Mouse (Mus musculus) limb, embryonic 11.5 days (tissue): ENCODE results near the gene Sag. TPM values are rescaled to one million over a fixed set of nuclear protein-coding genes. Genes with fewer than 3 reads are reported as not detected.

Source experiments
- ATAC-seq: fragments of 200-750 bp; cut with Nextera tagmentation; 2 replicates; pipeline ENCODE4 v1.8.0; 2017; ENCODE audit warnings: low read depth; ENCODE audit not compliant: insufficient number of reproducible peaks, low FRiP score, low TSS enrichment
- DNase-seq: peaks from one replicate; pipeline ENCODE4 v3.0.0-alpha.2; 2015; ENCODE audit warnings: low spot score
- H3K27ac ChIP-seq: fragments of 300-500 bp; sonication (generic); replicated peaks from 2 replicates; pipeline ENCODE4 v1.5.1; 2014; ENCODE audit warnings: low read depth, mild to moderate bottlenecking, low read length
- H3K27me3 ChIP-seq: fragments of 300-500 bp; sonication (generic); 2 replicates; pipeline ENCODE4 v1.6.1; 2014; ENCODE audit warnings: mild to moderate bottlenecking, low read length, mixed read lengths; ENCODE audit not compliant: control insufficient read depth, insufficient read depth
- H3K36me3 ChIP-seq: fragments of 300-500 bp; sonication (generic); 2 replicates; pipeline ENCODE4 v1.6.1; 2014; ENCODE audit warnings: mild to moderate bottlenecking, low read length, moderate library complexity, mixed read lengths; ENCODE audit not compliant: control insufficient read depth, insufficient read depth
- H3K4me1 ChIP-seq: fragments of 300-500 bp; sonication (generic); 2 replicates; pipeline ENCODE4 v1.6.1; 2014; ENCODE audit warnings: low read length, mixed read lengths; ENCODE audit not compliant: control insufficient read depth, insufficient read depth
- H3K4me2 ChIP-seq: fragments of 300-500 bp; sonication (generic); 2 replicates; pipeline ENCODE4 v1.6.1; 2014; ENCODE audit warnings: low read depth, mild to moderate bottlenecking, moderate library complexity; ENCODE audit not compliant: severe bottlenecking
- H3K4me3 ChIP-seq: fragments of 300-500 bp; sonication (generic); 2 replicates; pipeline ENCODE4 v1.5.1; 2014; ENCODE audit warnings: low read depth, low read length
- H3K9ac ChIP-seq: fragments of 300-500 bp; sonication (generic); 2 replicates; pipeline ENCODE4 v1.6.1; 2014; ENCODE audit warnings: mild to moderate bottlenecking, low read length
- H3K9me3 ChIP-seq: fragments of 300-500 bp; sonication (generic); 2 replicates; pipeline ENCODE4 v1.6.1; 2016; ENCODE audit warnings: low read length; ENCODE audit not compliant: control insufficient read depth
- WGBS: fragments of 180-500 bp; shearing (Covaris S2); extraction: QIAGEN DNeasy Blood & Tissue Kit; methylation state at CpG from one replicate; pipeline ENCODE4 v1.1.7; 2014; 5-methylcytosine and 5-hydroxymethylcytosine counted together
- polyA plus RNA-seq: library from polyadenylated mRNA; unstranded; fragments of >200 nt; fragmentation: Nextera tagmentation; extraction: Ambion mirVana; gene quantifications from 2 replicates; pipeline ENCODE4 v1.2.1, GENCODE M21; 2014

Gene Sag
- polyA plus RNA-seq, 1 experiment from 2014 or later = 2.3 TPM

DNA sequence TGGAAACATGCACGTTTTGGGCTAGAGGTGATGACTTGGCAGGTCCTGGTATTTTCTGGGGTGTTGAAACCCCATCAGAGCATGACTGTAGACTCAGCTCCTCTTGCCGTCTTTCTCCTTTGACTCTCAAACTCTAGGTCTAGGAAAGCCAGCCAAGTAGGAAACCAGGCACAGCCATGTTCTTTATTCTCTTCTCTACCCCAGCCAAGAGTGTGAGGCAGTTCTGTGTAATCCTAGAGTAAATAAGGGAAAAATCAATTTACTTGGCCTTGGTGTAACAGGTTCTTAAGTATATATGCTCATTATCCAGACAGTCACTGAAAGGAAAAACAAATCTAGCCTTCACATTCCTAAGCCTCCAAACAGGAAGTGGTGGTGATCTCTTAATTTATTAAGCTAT, 30.1 kb upstream of the Sag start:
- Histone ChIP-seq H3K36me3 (peaks cover 56% of the 10 kb centered on the region), H3K27ac (no peak overlapping the region), H3K4me3 (no peak overlapping the region), H3K27me3 (no peaks in the 10 kb centered on the region), H3K9ac (no peak overlapping the region), H3K9me3 (no peaks in the 10 kb centered on the region), H3K4me2 (no peak overlapping the region), H3K4me1 (no peaks in the 10 kb centered on the region)
- ATAC-seq (no peak), DNase-seq (no peak)
- WGBS = 93% methylated on average over 2 of the region's 2 CpGs

DNA sequence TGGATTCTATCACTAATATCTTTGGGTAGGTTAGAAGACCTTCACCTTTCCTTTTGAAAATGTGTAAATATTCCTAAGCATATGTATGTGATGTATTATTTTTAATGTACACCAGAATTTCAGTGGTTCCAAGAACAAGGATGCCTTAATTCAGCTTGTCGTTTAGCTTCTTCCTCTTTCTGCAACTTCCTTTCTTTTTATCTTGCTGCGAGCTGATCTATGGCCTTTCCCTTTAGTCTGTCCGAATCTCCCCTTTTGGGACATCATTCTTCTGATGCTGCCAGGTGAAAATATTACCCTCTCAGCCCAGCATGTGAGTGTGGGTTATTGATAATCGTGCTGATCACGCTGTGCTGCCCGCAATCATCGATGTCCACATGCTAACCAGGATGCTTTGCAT, 28.6 kb upstream of the Sag start:
- Histone ChIP-seq H3K4me1 (no peaks in the 10 kb centered on the region), H3K4me2 (no peak overlapping the region), H3K9ac (no peak overlapping the region), H3K36me3 (peaks cover 58% of the 10 kb centered on the region), H3K27me3 (no peaks in the 10 kb centered on the region), H3K4me3 (no peak overlapping the region), H3K9me3 (no peaks in the 10 kb centered on the region), H3K27ac (no peak overlapping the region)
- 96% methylated on average over 7 of the region's 7 CpGs for WGBS
- ATAC-seq (no peak), DNase-seq (no peak)

DNA sequence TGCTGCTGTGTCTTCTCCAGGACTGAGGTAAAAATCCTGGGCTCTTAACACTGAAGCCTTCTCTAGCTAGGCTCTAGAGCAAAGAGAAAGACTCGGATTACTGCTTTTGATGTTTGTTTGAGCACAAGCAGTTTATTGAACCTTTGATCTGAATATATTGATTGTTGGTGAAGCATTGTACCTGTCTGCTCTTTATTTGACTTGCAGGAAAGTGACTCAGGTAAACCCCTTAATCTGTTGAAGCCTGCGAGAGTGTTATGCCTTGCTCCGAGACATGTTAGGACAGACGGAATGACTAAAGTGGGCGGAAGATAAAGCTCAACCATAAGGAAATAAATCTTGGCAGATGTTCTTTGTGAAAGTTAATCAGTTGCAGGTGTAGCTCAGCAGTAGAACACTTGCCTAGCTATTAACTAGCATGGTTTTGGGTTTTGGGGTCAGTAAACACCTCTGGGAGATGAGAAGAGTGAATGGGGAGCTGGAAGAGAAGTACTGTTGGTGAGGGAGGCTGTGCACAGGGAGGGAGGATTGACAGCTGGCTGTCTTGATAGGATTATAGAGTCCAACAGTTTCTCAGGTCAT, 24.2 kb upstream of the Sag start:
- Histone ChIP-seq H3K4me1 (no peaks in the 10 kb centered on the region), H3K27me3 (no peaks in the 10 kb centered on the region), H3K9ac (no peak overlapping the region), H3K27ac (no peak overlapping the region), H3K4me3 (no peak overlapping the region), H3K4me2 (no peak overlapping the region), H3K36me3 (peaks cover 34% of the 10 kb centered on the region), H3K9me3 (no peaks in the 10 kb centered on the region)
- no peak for DNase-seq
- no peak for ATAC-seq
- WGBS = 44% methylated on average over 5 of the region's 5 CpGs

DNA sequence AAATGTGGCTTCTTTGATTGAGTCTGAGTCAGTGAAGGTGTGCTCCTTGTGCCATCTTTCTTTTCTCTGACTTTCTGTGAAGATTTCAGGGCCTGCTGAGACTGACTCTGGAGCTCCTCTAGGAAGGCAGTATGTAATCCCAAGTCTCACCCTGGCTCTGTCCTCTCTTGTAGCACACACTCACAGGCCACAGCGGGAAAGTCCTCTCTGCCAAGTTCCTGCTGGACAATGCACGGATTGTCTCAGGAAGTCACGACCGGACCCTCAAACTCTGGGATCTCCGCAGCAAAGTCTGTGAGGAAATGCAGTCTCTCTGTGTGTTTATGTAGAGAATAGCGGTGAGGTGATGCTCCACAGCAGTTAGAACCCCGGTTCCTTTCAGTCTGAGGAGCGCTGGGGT, 17.8 kb upstream of the Sag start:
- Histone ChIP-seq H3K27ac (no peak overlapping the region), H3K4me1 (no peaks in the 10 kb centered on the region), H3K36me3 (peaks cover 15% of the 10 kb centered on the region), H3K4me2 (no peak overlapping the region), H3K4me3 (no peak overlapping the region), H3K27me3 (no peaks in the 10 kb centered on the region), H3K9me3 (no peaks in the 10 kb centered on the region), H3K9ac (no peak overlapping the region)
- DNase-seq = no peak
- WGBS = 91% methylated on average over 8 of the region's 8 CpGs
- ATAC-seq = no peak

DNA sequence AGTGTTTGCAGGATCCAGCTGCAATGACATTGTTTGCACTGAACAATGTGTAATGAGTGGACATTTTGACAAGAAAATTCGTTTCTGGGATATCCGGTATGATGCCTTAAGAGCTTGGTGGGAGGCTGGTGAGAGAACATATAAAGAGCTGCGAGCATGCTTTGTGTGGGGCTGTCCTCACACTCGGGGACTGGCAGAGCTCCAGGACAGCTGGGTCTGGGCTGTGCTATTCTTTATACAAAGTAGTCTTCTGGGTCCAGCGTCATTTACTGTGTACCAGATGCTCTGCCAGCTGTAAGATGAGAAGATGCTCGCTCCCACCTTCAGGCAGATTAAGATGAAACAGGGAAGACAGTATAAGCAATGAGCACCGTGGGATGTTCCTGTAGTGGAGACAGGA, 17.2 kb upstream of the Sag start:
- DNase-seq (no peak), ATAC-seq (no peak)
- no peak overlapping the region for H3K27ac ChIP-seq
- no peak overlapping the region for H3K9ac ChIP-seq
- no peak overlapping the region for H3K4me2 ChIP-seq
- no peaks in the 10 kb centered on the region for H3K27me3 ChIP-seq
- H3K4me1 ChIP-seq = no peaks in the 10 kb centered on the region
- no peak overlapping the region for H3K4me3 ChIP-seq
- no peaks in the 10 kb centered on the region for H3K9me3 ChIP-seq
- peaks cover 19% of the 10 kb centered on the region for H3K36me3 ChIP-seq
- WGBS = 92% methylated on average over 7 of the region's 7 CpGs

DNA sequence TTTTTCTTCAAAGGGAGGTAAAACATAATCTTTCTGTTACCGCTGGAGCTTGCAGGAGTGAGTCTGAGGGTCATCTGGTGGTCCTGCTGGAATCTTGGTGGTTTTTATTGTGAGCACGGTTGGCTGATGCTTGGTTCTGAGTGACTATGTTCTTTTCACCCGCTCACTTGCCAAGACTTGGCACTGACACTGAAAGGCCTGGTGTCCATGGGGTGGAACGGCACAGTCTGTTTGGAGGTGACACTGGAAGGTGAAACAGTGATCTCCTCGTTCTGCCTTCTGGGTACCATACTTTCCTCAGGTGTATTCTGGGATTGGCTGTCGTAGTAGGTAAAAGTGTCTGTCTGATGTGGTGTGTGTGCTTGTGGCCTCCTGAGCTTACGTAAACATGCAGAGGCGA, 13.8 kb upstream of the Sag start:
- no peak for ATAC-seq
- no peak overlapping the region for H3K9ac ChIP-seq
- DNase-seq = no peak
- WGBS = 87% methylated on average over 8 of the region's 8 CpGs
- H3K27me3 ChIP-seq = no peaks in the 10 kb centered on the region
- no peak overlapping the region for H3K4me2 ChIP-seq
- no peak overlapping the region for H3K4me3 ChIP-seq
- no peaks in the 10 kb centered on the region for H3K4me1 ChIP-seq
- H3K9me3 ChIP-seq = no peaks in the 10 kb centered on the region
- peaks cover 19% of the 10 kb centered on the region for H3K36me3 ChIP-seq
- no peak overlapping the region for H3K27ac ChIP-seq

DNA sequence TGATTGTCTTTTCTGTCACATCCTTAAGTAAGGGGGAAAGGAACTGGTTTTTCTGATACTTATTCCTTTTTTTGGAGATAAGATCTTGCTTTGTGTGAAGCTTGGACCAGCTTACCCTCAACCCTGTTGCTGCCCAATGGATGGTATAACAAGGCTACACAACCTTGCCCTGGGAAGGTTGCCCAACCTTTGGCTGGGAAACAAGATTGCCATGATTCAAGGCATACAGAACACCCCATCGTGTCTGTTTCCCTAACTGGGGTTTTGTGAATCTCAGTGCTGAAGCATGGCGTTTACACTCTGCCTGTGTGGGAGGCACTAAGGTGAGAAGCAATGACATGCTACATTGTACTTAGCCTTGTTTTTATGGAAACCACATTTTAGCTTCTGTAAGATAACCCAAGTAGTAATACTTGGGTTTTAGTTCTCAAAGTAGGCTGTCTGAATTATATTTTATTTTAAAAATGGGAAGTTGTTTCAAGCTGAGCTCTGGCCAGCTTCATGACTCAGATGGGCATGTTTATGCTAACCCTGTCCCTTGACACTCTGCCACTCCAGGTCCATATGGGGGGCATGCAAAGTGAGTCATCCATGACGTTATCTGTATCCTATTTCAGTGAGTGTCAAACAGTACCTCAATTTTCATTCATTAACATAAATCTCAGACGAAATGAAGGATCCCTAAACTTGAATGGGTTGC, 10.9 kb upstream of the Sag start:
- H3K9me3 ChIP-seq = no peaks in the 10 kb centered on the region
- H3K4me1 ChIP-seq = no peaks in the 10 kb centered on the region
- 88% methylated on average over 4 of the region's 4 CpGs for WGBS
- ATAC-seq (no peak), DNase-seq (no peak)
- peaks cover 18% of the 10 kb centered on the region for H3K36me3 ChIP-seq
- no peak overlapping the region for H3K4me2 ChIP-seq
- no peak overlapping the region for H3K9ac ChIP-seq
- no peak overlapping the region for H3K27ac ChIP-seq
- H3K4me3 ChIP-seq = no peak overlapping the region
- H3K27me3 ChIP-seq = no peaks in the 10 kb centered on the region

DNA sequence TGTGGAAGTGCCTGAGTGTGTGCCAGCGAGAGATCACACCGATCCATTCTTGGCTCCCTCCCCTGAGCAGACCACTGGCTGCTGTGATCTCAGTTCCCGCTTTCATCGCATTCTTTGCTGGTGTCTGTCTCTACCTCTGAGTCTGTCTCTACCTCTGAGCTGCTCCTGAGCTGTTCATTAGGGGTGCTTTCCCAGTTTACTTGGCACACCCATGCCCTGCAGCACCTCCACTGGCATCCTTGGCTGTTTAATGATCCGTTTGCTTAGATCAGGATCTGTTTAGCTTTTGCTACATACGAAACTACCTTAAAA, 10.4 kb upstream of the Sag start:
- Histone ChIP-seq H3K27me3 (no peaks in the 10 kb centered on the region), H3K4me1 (no peaks in the 10 kb centered on the region), H3K4me3 (no peak overlapping the region), H3K36me3 (peaks cover 18% of the 10 kb centered on the region), H3K4me2 (no peak overlapping the region), H3K9me3 (no peaks in the 10 kb centered on the region), H3K9ac (no peak overlapping the region), H3K27ac (no peak overlapping the region)
- DNase-seq (no peak), ATAC-seq (no peak)
- 96% methylated on average over 6 of the region's 6 CpGs for WGBS

DNA sequence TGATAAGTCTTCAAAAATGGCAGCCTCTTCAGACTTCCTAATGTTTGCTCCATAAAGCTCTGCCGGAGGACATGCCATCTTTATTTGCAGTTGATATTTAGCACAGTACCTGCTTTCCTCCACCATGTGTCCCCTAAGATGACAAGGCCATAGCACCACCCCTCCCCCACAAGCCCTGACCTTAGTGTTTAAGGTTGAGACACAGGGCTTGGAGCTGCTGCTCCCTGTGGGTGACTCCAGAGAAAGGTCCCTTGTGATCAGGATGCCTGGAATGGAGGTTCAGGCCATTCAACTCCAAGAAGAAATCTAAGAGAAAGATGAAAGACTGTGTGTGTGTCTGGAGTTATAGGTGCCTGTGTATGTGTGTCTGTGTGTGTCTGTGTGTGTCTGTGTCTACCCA, 5.8 kb upstream of the Sag start:
- H3K9me3 ChIP-seq = no peaks in the 10 kb centered on the region
- no peak overlapping the region for H3K27ac ChIP-seq
- 88% methylated on average over 1 of the region's 1 CpGs for WGBS
- ATAC-seq (no peak), DNase-seq (no peak)
- H3K4me2 ChIP-seq = no peak overlapping the region
- H3K36me3 ChIP-seq = peaks cover 3% of the 10 kb centered on the region; the same call in 1 of the 2 replicates
- no peaks in the 10 kb centered on the region for H3K4me1 ChIP-seq
- H3K27me3 ChIP-seq = no peaks in the 10 kb centered on the region
- no peak overlapping the region for H3K4me3 ChIP-seq
- H3K9ac ChIP-seq = no peak overlapping the region
